Mouse (Mus musculus) mesoderm, embryonic 11.5 days (tissue): ENCODE measurements around the gene Ccdc181.
A peak's percentile ranks its signal among the peaks of the same experiment; 100 is the strongest.
"Not testable (repeated sequence)": the region's sequence is repeated elsewhere in the genome, so short reads cannot be mapped to it uniquely, and the experiment has no call there.

Experiments
- DNase-seq: peaks from one replicate; pipeline ENCODE4 v3.0.0-alpha.2; 2012; ENCODE audit warnings: low read depth, low spot score

Ccdc181 gene

GRCm38 (mm10) chr1:164275455-164275954 is at the start of gene Ccdc181:
Gene Ccdc181, plus strand, starts transcription at chr1:164275585.
- DNase-seq: peak; percentile 94

GRCm38 (mm10) chr1:164231937-164232570 is 43.3 kb upstream of the Ccdc181 start:
- not testable (repeated sequence) for DNase-seq

- DNase-seq: no peak
These were observed 41.9 kb upstream of the Ccdc181 start for GRCm38 (mm10) chr1:164233447-164233846.

DNA sequence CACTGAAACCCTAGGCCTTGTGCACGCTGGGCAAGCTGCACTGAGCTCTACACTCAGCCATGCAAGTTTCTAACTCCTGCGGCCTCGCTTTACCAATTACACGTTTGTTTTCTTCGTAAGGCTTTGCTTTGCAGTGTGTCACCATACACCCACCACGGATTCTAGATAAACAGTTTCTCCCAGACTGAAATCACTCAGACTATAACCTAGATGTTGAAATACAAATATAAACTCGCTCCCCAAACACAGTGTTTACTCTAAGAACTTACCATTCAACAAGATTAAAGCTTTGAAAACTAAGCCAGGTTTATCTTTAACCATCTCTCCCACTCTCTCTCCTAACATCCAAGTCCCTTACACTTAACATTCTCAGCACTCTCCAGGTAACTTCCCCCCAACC is 40.3 kb upstream of the Ccdc181 start:
- DNase-seq: no peak

DNA sequence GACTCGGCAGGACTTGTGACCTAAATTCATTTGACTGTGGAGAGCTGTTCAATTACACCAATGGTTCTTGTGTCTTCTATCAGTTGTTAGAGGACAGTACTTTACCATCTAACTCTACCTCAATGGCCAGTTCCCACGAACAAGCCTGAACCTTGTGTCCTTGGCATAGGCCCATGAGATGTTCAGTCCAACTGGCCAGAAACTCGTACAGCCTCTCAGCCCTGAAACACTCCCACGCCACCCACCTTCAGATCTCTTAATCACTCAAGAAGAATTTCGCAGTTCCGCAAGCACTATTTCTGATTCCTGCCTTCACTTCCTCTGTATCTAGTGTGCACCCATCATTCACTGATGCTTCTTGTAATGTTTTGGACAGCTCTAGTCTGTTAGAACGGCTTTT is 39.3 kb upstream of the Ccdc181 start:
- DNase-seq: no peak

- no peak for DNase-seq
These were observed 33.9 kb upstream of the Ccdc181 start for GRCm38 (mm10) chr1:164241494-164241893.

DNA sequence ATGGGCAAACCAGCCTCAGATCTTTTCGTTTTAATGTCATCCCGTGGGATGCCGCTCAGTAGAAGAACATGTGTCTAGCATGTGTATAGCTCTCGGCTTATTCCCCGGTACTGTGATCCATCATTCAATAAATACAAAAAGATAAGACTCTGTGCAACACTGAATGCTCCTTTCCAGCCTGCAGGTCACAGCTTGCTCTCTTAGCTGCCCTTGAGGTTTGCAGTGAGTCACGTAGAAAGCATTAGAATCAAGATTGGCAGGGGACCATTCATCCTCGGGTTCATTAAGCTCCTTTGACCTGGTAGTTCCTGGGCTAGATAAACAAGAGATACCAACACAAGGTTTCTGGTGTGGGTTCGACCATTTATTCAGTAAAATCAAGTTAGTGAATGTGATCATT is 32.6 kb upstream of the Ccdc181 start:
- no peak for DNase-seq

GRCm38 (mm10) chr1:164247442-164247841 is 27.9 kb upstream of the Ccdc181 start:
- DNase-seq: no peak

DNA sequence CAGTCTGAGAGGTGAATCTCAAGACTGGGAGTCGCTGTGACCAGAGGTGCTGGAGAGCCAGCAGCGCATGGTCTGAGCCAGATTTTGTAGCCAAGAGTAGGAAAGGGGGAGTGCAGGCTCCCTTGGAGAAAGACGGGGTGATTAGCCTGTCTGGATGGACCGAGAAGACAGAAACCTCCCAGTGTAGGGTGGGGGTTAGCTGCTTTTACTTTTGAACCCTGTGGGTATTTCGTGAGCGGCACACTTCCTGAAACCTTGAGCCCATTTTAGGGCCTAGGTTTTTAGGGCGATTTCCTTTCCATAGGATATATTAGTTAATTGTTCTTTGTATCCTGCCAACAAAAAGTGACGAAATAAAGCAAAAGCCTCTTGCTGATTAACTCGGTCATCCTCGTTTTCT is 27.4 kb upstream of the Ccdc181 start:
- DNase-seq: no peak

- DNase-seq: peak; percentile 97
These were observed 26.7 kb upstream of the Ccdc181 start, which contains the start of gene Slc19a2 for GRCm38 (mm10) chr1:164248465-164249331. Gene Slc19a2, plus strand, starts transcription at chr1:164249046.

DNA sequence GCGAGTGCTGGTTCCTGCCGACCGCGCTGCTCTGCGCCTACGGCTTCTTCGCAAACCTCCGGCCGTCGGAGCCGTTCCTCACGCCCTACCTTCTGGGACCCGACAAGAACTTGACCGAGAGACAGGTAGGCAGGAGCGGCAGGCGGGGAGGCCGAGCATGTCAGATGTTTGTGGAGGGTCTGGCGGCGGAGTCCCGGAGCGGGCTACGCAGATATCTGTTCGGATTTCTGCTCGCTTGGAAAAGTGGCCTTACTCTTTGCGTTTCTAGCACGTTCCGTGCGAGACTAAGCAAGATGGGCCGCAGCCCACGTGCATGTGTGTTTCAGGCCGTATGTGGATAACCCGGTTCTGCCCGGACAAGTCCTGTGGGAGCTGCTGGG is 26.1 kb upstream of the Ccdc181 start:
- DNase-seq: peak; percentile 23

GRCm38 (mm10) chr1:164250391-164251150 is 24.8 kb upstream of the Ccdc181 start:
- DNase-seq: peak; percentile 41

- DNase-seq: no peak
These were observed 23.9 kb upstream of the Ccdc181 start for GRCm38 (mm10) chr1:164251438-164251837.

GRCm38 (mm10) chr1:164252551-164252950 is 22.8 kb upstream of the Ccdc181 start:
- DNase-seq: no peak

- no peak for DNase-seq
These were observed 20.5 kb upstream of the Ccdc181 start for GRCm38 (mm10) chr1:164254836-164255235.

DNA sequence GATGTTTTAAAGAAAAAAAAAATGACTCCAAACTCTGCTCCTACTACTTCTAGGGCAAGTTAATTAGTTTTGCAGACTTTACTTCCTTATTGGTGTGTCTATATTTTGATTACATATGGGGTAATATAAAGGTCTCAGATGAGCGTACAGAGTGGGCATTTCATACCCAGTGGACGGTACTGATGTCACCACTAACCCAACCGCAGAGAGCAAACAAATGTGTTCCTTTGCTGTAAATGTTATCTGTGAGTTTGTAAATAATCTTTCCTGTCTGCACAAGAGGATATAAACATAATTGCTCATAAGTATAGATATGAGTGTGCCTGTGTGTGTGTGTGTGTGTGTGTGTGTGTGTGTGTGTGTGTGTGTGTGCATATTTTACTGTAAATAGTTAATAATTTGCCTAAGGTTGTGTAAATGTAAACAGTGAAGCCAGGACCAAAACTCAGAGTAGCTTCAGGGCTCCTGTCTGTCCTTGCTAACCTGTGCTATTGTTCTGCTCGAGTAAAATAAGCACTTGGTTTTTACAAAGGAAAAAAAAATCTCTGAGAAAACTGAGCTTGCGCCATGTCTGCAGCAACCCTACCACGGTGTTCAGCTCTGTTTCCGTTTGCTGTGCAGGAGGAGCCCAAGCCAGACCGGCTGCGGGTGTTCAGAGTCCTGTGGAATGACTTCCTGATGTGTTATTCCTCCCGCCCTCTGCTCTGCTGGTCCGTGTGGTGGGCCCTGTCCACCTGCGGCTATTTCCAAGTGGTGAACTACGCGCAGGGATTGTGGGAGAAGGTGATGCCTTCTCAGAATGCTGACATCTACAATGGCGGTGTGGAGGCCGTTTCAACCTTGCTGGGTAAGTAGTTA is 15.0 kb upstream of the Ccdc181 start:
- DNase-seq: no peak

- DNase-seq: no peak
These were observed 13.8 kb upstream of the Ccdc181 start for GRCm38 (mm10) chr1:164261553-164261952.

- no peak for DNase-seq
These were observed 4.4 kb upstream of the Ccdc181 start for GRCm38 (mm10) chr1:164270941-164271340.

GRCm38 (mm10) chr1:164273659-164274058 is 1.7 kb upstream of the Ccdc181 start:
- DNase-seq: peak; percentile 61

GRCm38 (mm10) chr1:164276552-164276951 is 1.2 kb downstream of the Ccdc181 start:
- DNase-seq: no peak

GRCm38 (mm10) chr1:164279332-164279731 is 3.9 kb downstream of the Ccdc181 start:
- no peak for DNase-seq
